Mouse (Mus musculus) retina, embryonic 14.5 days (tissue): Measurements from ENCODE around the gene A630076J17Rik.
A peak's percentile ranks its signal among the peaks of the same experiment; 100 is the strongest.

Source experiments
- DNase-seq: peaks from one replicate; pipeline ENCODE4 v3.0.0-alpha.2; 2015; ENCODE audit warnings: low spot score

The A630076J17Rik gene

GRCm38 (mm10) chr3:107230527-107230926 lies at the start of gene A630076J17Rik:
Gene A630076J17Rik, plus strand, starts transcription at chr3:107230614.
- no peak for DNase-seq

GRCm38 (mm10) chr3:107180860-107181259 lies 49.6 kb upstream of the A630076J17Rik start:
- no peak for DNase-seq

- DNase-seq: no peak
Observed at GRCm38 (mm10) chr3:107182756-107183155, 47.7 kb upstream of the A630076J17Rik start, which contains the start of gene Kcna10. Gene Kcna10, plus strand, starts transcription at chr3:107183056.

- no peak for DNase-seq
Observed at GRCm38 (mm10) chr3:107183178-107183577, 47.2 kb upstream of the A630076J17Rik start.

GRCm38 (mm10) chr3:107185597-107185996 lies 44.8 kb upstream of the A630076J17Rik start:
- DNase-seq: no peak

GRCm38 (mm10) chr3:107187022-107187421 lies 43.4 kb upstream of the A630076J17Rik start:
- DNase-seq: no peak

GRCm38 (mm10) chr3:107188226-107188899 lies 42.1 kb upstream of the A630076J17Rik start:
- DNase-seq: peak; percentile 78

GRCm38 (mm10) chr3:107201310-107202180 lies 28.9 kb upstream of the A630076J17Rik start:
- no peak for DNase-seq

- DNase-seq: no peak
Observed at GRCm38 (mm10) chr3:107204413-107204812, 26.0 kb upstream of the A630076J17Rik start.

GRCm38 (mm10) chr3:107205170-107205569 lies 25.2 kb upstream of the A630076J17Rik start:
- DNase-seq: no peak

- peak; percentile 86 for DNase-seq
Observed at GRCm38 (mm10) chr3:107205994-107206393, 24.4 kb upstream of the A630076J17Rik start.

- DNase-seq: no peak
Observed at GRCm38 (mm10) chr3:107206490-107207150, 23.8 kb upstream of the A630076J17Rik start.

GRCm38 (mm10) chr3:107207625-107208253 lies 22.7 kb upstream of the A630076J17Rik start:
- DNase-seq: no peak

- no peak for DNase-seq
Observed at GRCm38 (mm10) chr3:107214606-107215005, 15.8 kb upstream of the A630076J17Rik start.

GRCm38 (mm10) chr3:107216400-107217100 lies 13.9 kb upstream of the A630076J17Rik start:
- no peak for DNase-seq

- no peak for DNase-seq
Observed at GRCm38 (mm10) chr3:107217101-107217480, 13.3 kb upstream of the A630076J17Rik start.

- no peak for DNase-seq
Observed at GRCm38 (mm10) chr3:107218572-107218971, 11.8 kb upstream of the A630076J17Rik start.

- no peak for DNase-seq
Observed at GRCm38 (mm10) chr3:107221608-107222007, 8.8 kb upstream of the A630076J17Rik start, which contains the start of gene Cym. Gene Cym, minus strand, starts transcription at chr3:107221732.

GRCm38 (mm10) chr3:107223230-107223629 lies 7.2 kb upstream of the A630076J17Rik start:
- no peak for DNase-seq

GRCm38 (mm10) chr3:107225820-107226219 lies 4.6 kb upstream of the A630076J17Rik start:
- DNase-seq: no peak

- DNase-seq: no peak
Observed at GRCm38 (mm10) chr3:107229221-107229620, 1.2 kb upstream of the A630076J17Rik start.
